Mouse (Mus musculus) heart, embryonic 15.5 days (tissue): ENCODE data around the gene Zranb1. TPM values are rescaled to one million over a fixed set of nuclear protein-coding genes. Genes with fewer than 3 reads are reported as not detected.

Experiments
- polyA plus RNA-seq: library from polyadenylated mRNA; unstranded; fragments of >200 nt; fragmentation: Nextera tagmentation; extraction: Ambion mirVana; gene quantifications from 2 replicates; pipeline ENCODE4 v1.2.1, GENCODE M21; 2015

Gene Zranb1
- polyA plus RNA-seq, 1 experiment from 2014 or later = 8.4 TPM

Other genes with a start within 250 kb of the Zranb1 start
- gene Fam53b, start 117.3 kb upstream of the Zranb1 start, polyA plus RNA-seq = 14.9 and 19.0 TPM in 2 replicates
- 35.5 and 37.7 TPM in 2 replicates for gene Eef1akmt2, start 78.5 kb upstream of the Zranb1 start, polyA plus RNA-seq
- 25.1 and 28.7 TPM in 2 replicates for gene Abraxas2, start 71.9 kb upstream of the Zranb1 start, polyA plus RNA-seq
- 17.2 and 32.2 TPM in 2 replicates for gene Fgfr2, start 192.2 kb downstream of the Zranb1 start, polyA plus RNA-seq
- gene Ctbp2, start 193.2 kb downstream of the Zranb1 start, polyA plus RNA-seq = 40.8 and 48.8 TPM in 2 replicates